Mouse (Mus musculus): Measurements from ENCODE around the gene Tmem161a. TPM values are rescaled to one million over a fixed set of nuclear protein-coding genes. Genes with fewer than 3 reads are reported as not detected.

Gene Tmem161a
- total and polyA plus RNA-seq, 3 experiments: 48.5 to 73.6 (median 65.0) TPM

- dilution Hi-C loops (cut with MboI; ENCODE audit: extremely low pct_ligation_motif_present, extremely low pct_unique_long_range_greater_than_20kb, low sequenced_read_pairs): no loop called here
- Histone ChIP-seq H3K79me2 (replicated peaks; ENCODE audit: control insufficient read depth, extremely low read depth, insufficient read depth, poor library complexity, severe bottlenecking) (no peaks in the 10 kb centered on the region), H3K36me3 (replicated peaks in 1 of 2; ENCODE audit: control insufficient read depth in 1 of 2, insufficient read depth in 1 of 2, low read length in 1 of 2) (peaks cover 48 to 86% of the 10 kb centered on the region in 2 experiments), H3K27me3 (replicated peaks) (no peaks in the 10 kb centered on the region), H3K9ac (ENCODE audit: insufficient read depth, low read depth) (no peak overlapping the region), H3K4me1 (ENCODE audit: control insufficient read depth in 1 of 2, insufficient read depth in 2 of 2) (no peaks in the 10 kb centered on the region), H3K4me2 (ENCODE audit: insufficient read depth, low read depth, poor library complexity, severe bottlenecking) (no peak overlapping the region), H3K9me3 (replicated peaks; ENCODE audit: low read length) (no peaks in the 10 kb centered on the region), H3K27ac (ENCODE audit: insufficient read depth, low read depth) (no peak overlapping the region), H3K4me3 (replicated peaks in 1 of 3; ENCODE audit: low read depth in 2 of 3, low read length in 2 of 3, poor library complexity in 1 of 3) (no peak overlapping the region)
- DNase-seq (ENCODE audit: extremely low read depth): no peak
- in situ Hi-C loops (cut with MboI; ENCODE audit: low pct_ligation_motif_present, low pct_unique_long_range_greater_than_20kb, low sequenced_read_pairs): no loop called here
- no peak for TF ChIP-seq MAX (IDR thresholded peaks at IDR 0.05; ENCODE audit: low read length)
- no peak for TF ChIP-seq ZNF384 (IDR thresholded peaks at IDR 0.05; ENCODE audit: low read depth, low read length)
- TF ChIP-seq POLR2A (IDR thresholded peaks at IDR 0.05; ENCODE audit: low read depth, low read length): no peak
- TF ChIP-seq TCF12 (IDR thresholded peaks at IDR 0.05; ENCODE audit: low read depth, low read length): no peak
- no peak for TF ChIP-seq UBTF (IDR thresholded peaks at IDR 0.05; ENCODE audit: low read depth, low read length)
- no peak for TF ChIP-seq ZMIZ1 (IDR thresholded peaks at IDR 0.05; ENCODE audit: low read depth, low read length)
- TF ChIP-seq PAX5 (IDR thresholded peaks at IDR 0.05; ENCODE audit: low read length): no peak
- no peak for TF ChIP-seq KAT2A (IDR thresholded peaks at IDR 0.05; ENCODE audit: insufficient replicate concordance, low read length)
- no peak for TF ChIP-seq GABPA (IDR thresholded peaks at IDR 0.05; ENCODE audit: insufficient replicate concordance, low read depth, low read length)
- no peak for TF ChIP-seq E2F4 (IDR thresholded peaks at IDR 0.05; ENCODE audit: insufficient replicate concordance, low read depth, low read length)
- TF ChIP-seq ETS1 (conservative IDR thresholded peaks at IDR 0.05; ENCODE audit: low read depth, low read length): no peak
- TF ChIP-seq EP300 (IDR thresholded peaks at IDR 0.05; ENCODE audit: low read length): no peak
- no peak for TF ChIP-seq MEF2A (IDR thresholded peaks at IDR 0.05; ENCODE audit: borderline replicate concordance, low read depth, low read length)
- no peak for TF ChIP-seq TBP (conservative IDR thresholded peaks at IDR 0.05; ENCODE audit: low read depth, low read length)
- TF ChIP-seq IRF4 (IDR thresholded peaks at IDR 0.05; ENCODE audit: low read depth, low read length): no peak
- TF ChIP-seq MXI1 (IDR thresholded peaks at IDR 0.05; ENCODE audit: low read depth, low read length): no peak
- no peak for TF ChIP-seq CHD1 (IDR thresholded peaks at IDR 0.05; ENCODE audit: low read depth, low read length)
- TF ChIP-seq CTCF (conservative IDR thresholded peaks at IDR 0.05 in 1 of 2, IDR thresholded peaks at IDR 0.05 in 1 of 2; ENCODE audit: low read depth in 2 of 2, low read length in 2 of 2): no peak
- TF ChIP-seq JUN (IDR thresholded peaks at IDR 0.05; ENCODE audit: insufficient read depth, low read depth, low read length): no peak
- no peak for TF ChIP-seq NELFE (IDR thresholded peaks at IDR 0.05; ENCODE audit: low read depth, low read length)
These were observed 11.0 kb downstream of the Tmem161a start for GRCm38 (mm10) chr8:70183194-70183593.

- H3K4me2 ChIP-seq (ENCODE audit: insufficient read depth, low read depth, poor library complexity, severe bottlenecking): no peak overlapping the region
- no peak overlapping the region for H3K27ac ChIP-seq (ENCODE audit: insufficient read depth, low read depth)
- H3K79me2 ChIP-seq (replicated peaks; ENCODE audit: control insufficient read depth, extremely low read depth, insufficient read depth, poor library complexity, severe bottlenecking): no peaks in the 10 kb centered on the region
- in situ Hi-C loops (cut with MboI; ENCODE audit: low pct_ligation_motif_present, low pct_unique_long_range_greater_than_20kb, low sequenced_read_pairs) (no loop called here), dilution Hi-C loops (cut with MboI; ENCODE audit: extremely low pct_ligation_motif_present, extremely low pct_unique_long_range_greater_than_20kb, low sequenced_read_pairs) (no loop called here)
- peaks cover 0 to 4% of the 10 kb centered on the region in 2 experiments; a peak in 1 of 4 replicates for H3K4me1 ChIP-seq (ENCODE audit: control insufficient read depth in 1 of 2, insufficient read depth in 2 of 2)
- no peak for DNase-seq (ENCODE audit: extremely low read depth)
- H3K9me3 ChIP-seq (replicated peaks; ENCODE audit: low read length): no peaks in the 10 kb centered on the region
- TF ChIP-seq CHD1 (IDR thresholded peaks at IDR 0.05; ENCODE audit: low read depth, low read length): no peak
- no peak for TF ChIP-seq TCF12 (IDR thresholded peaks at IDR 0.05; ENCODE audit: low read depth, low read length)
- TF ChIP-seq EP300 (IDR thresholded peaks at IDR 0.05; ENCODE audit: low read length): no peak
- no peak for TF ChIP-seq JUND (conservative IDR thresholded peaks at IDR 0.05; ENCODE audit: low read depth, low read length)
- TF ChIP-seq ZNF384 (IDR thresholded peaks at IDR 0.05; ENCODE audit: low read depth, low read length): no peak
- TF ChIP-seq PAX5 (IDR thresholded peaks at IDR 0.05; ENCODE audit: low read length): no peak
- no peak for TF ChIP-seq IRF4 (IDR thresholded peaks at IDR 0.05; ENCODE audit: low read depth, low read length)
- no peak for TF ChIP-seq MYC (IDR thresholded peaks at IDR 0.05; ENCODE audit: low read depth, low read length)
- no peak for TF ChIP-seq KAT2A (IDR thresholded peaks at IDR 0.05; ENCODE audit: insufficient replicate concordance, low read length)
- TF ChIP-seq MAX (IDR thresholded peaks at IDR 0.05; ENCODE audit: low read length): no peak
- no peak for TF ChIP-seq CHD2 (IDR thresholded peaks at IDR 0.05; ENCODE audit: low read length)
- TF ChIP-seq HCFC1 (IDR thresholded peaks at IDR 0.05; ENCODE audit: low read depth, low read length): no peak
- no peak for TF ChIP-seq SIN3A (IDR thresholded peaks at IDR 0.05; ENCODE audit: low read length)
- H3K36me3 ChIP-seq (replicated peaks in 1 of 2; ENCODE audit: control insufficient read depth in 1 of 2, insufficient read depth in 1 of 2, low read length in 1 of 2): peaks cover 25 to 84% of the 10 kb centered on the region in 2 experiments
- H3K4me3 ChIP-seq (replicated peaks in 1 of 3; ENCODE audit: low read depth in 2 of 3, low read length in 2 of 3, poor library complexity in 1 of 3): no peak overlapping the region
- H3K27me3 ChIP-seq (replicated peaks): no peaks in the 10 kb centered on the region
- H3K9ac ChIP-seq (ENCODE audit: insufficient read depth, low read depth): no peak overlapping the region
These were observed 16.6 kb downstream of the Tmem161a start for GRCm38 (mm10) chr8:70188707-70189106.
